Mouse (Mus musculus): ENCODE results near the gene Zfp385b.

Gene Zfp385b

GRCm38 (mm10) chr2:77691174-77691573 lies 128.3 kb downstream of the Zfp385b start:
- DNase-seq, result no peak

GRCm38 (mm10) chr2:77690316-77690715 lies 129.1 kb downstream of the Zfp385b start:
- DNase-seq, result no peak

- DNase-seq, result no peak
Observed at GRCm38 (mm10) chr2:77688651-77689050, 130.8 kb downstream of the Zfp385b start.

GRCm38 (mm10) chr2:77684088-77684487 lies 135.4 kb downstream of the Zfp385b start:
- no peak for DNase-seq

GRCm38 (mm10) chr2:77682205-77682604 lies 137.2 kb downstream of the Zfp385b start:
- DNase-seq, result no peak

GRCm38 (mm10) chr2:77681741-77682140 lies 137.7 kb downstream of the Zfp385b start:
- no peak for DNase-seq

GRCm38 (mm10) chr2:77673770-77674169 lies 145.7 kb downstream of the Zfp385b start:
- DNase-seq, result no peak

GRCm38 (mm10) chr2:77672215-77672905 lies 147.1 kb downstream of the Zfp385b start:
- DNase-seq, result no peak

GRCm38 (mm10) chr2:77662171-77662570 lies 157.3 kb downstream of the Zfp385b start:
- no peak for DNase-seq

GRCm38 (mm10) chr2:77653686-77654085 lies 165.8 kb downstream of the Zfp385b start:
- DNase-seq, result no peak

- DNase-seq, result no peak
Observed at GRCm38 (mm10) chr2:77641521-77642170, 177.8 kb downstream of the Zfp385b start.

- DNase-seq, result no peak
Observed at GRCm38 (mm10) chr2:77639993-77640392, 179.4 kb downstream of the Zfp385b start.

GRCm38 (mm10) chr2:77631606-77632005 lies 187.8 kb downstream of the Zfp385b start:
- DNase-seq, result no peak

- DNase-seq, result no peak
Observed at GRCm38 (mm10) chr2:77627622-77628231, 191.7 kb downstream of the Zfp385b start.

GRCm38 (mm10) chr2:77618686-77619085 lies 200.8 kb downstream of the Zfp385b start:
- no peak for DNase-seq

- DNase-seq, result no peak
Observed at GRCm38 (mm10) chr2:77610303-77610991, 209.0 kb downstream of the Zfp385b start.

- no peak for DNase-seq
Observed at GRCm38 (mm10) chr2:77609452-77609851, 210.0 kb downstream of the Zfp385b start.

- DNase-seq, result no peak
Observed at GRCm38 (mm10) chr2:77608666-77609065, 210.8 kb downstream of the Zfp385b start.

- DNase-seq, result no peak
Observed at GRCm38 (mm10) chr2:77593461-77593860, 226.0 kb downstream of the Zfp385b start.

- no peak for DNase-seq
Observed at GRCm38 (mm10) chr2:77592525-77592924, 226.9 kb downstream of the Zfp385b start.

- no peak for DNase-seq
Observed at GRCm38 (mm10) chr2:77589205-77589901, 230.1 kb downstream of the Zfp385b start.

- no peak for DNase-seq
Observed at GRCm38 (mm10) chr2:77587387-77587786, 232.1 kb downstream of the Zfp385b start.

All from thymus, postnatal 36 days (tissue).